26 mouse cellular contexts compared by ENCODE assay signal in the genomic region with DNA sequence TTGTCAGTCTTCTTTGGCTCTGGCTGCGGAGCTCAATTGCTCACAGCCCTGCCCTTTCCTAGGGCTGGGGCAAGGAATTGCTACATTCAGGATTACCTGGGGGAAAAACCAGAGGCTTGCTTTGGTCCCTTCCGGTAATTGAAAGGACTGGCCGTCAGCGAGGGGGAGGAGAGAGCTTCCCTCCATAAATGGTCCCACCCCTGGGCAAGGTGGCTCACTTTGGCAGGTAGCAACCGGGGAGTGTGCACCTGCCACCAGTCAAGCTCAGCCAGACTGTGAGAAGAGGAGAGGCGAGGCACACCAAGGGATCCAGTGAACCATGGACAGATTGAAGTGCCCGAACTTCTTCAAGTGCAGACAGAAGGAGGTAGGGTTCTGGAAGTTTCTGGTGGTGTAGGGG. TPM values are rescaled to one million over a fixed set of nuclear protein-coding genes. Genes with fewer than 3 reads are reported as not detected.
DNase-seq lines count a peak whose midpoint lies in the region; ATAC-seq and TF ChIP-seq lines count a peak whose summit lies in the region.
"Had no signal": no experiment of that assay in that cellular context is flagged by ENCODE, and none has a peak within 500 bp of the region (broad histone marks: within the 10 kb centered on the region; RNA-seq: fewer than 3 reads in every experiment).

A gene (plus strand): TSS at position 68 of the 400 bp plus-strand sequence.

- intact Hi-C loops in left cerebral cortex, postnatal 10 days (cut with DNase I): no loop called here

- H3K27me3 ChIP-seq in intestine, embryonic 14.5 days (replicated peaks; ENCODE audit: control insufficient read depth, insufficient read depth, low read length): no peaks in the 10 kb centered on the region
- H3K27me3 ChIP-seq in intestine, embryonic 15.5 days (replicated peaks): no peaks in the 10 kb centered on the region
- no peaks in the 10 kb centered on the region for H3K27me3 ChIP-seq in ES-Bruce4 (ENCODE audit: control insufficient read depth, insufficient read depth, low read length, poor library complexity, severe bottlenecking)
- no peaks in the 10 kb centered on the region for H3K27me3 ChIP-seq in lung, embryonic 14.5 days (ENCODE audit: insufficient read depth, low read length)
- H3K27me3 ChIP-seq: embryonic facial prominence, embryonic 13.5 days; forebrain, embryonic 13.5 days; limb, embryonic 15.5 days; liver, embryonic 15.5 days; midbrain, embryonic 12.5 days had no signal

- H3K4me2 ChIP-seq in intestine, embryonic 14.5 days (ENCODE audit: low read length): no peak within 1 kb of the TSS
- H3K4me2 ChIP-seq in intestine, embryonic 15.5 days (replicated peaks): no peak within 1 kb of the TSS
- no peak within 1 kb of the TSS for H3K4me2 ChIP-seq in lung, embryonic 14.5 days
- H3K4me2 ChIP-seq: embryonic facial prominence, embryonic 13.5 days; forebrain, embryonic 13.5 days; heart, embryonic 11.5 days; limb, embryonic 15.5 days; liver, embryonic 15.5 days; midbrain, embryonic 12.5 days had no signal

- peak; percentile 50 for DNase-seq in intestine, embryonic 14.5 days (ENCODE audit: low spot score)
- DNase-seq in lung, embryonic 14.5 days: no peak
- peak; percentile 53 for DNase-seq in lung, postnatal 25 days (ENCODE audit: low spot score)
- DNase-seq in heart, adult 11 months: no peak
- DNase-seq in left cerebral cortex, postnatal 10 days (ENCODE audit: extremely low spot score in 1 of 2, low spot score in 2 of 2): no peak
- DNase-seq: cerebellum, adult 18-20 months; cerebellum, postnatal 25 days; embryo, embryonic 11 days; kidney, adult 9 months; right cerebral cortex, postnatal 14 days; thymus, postnatal 14 days had no signal

- H3K36me3 ChIP-seq in intestine, embryonic 14.5 days (ENCODE audit: control insufficient read depth, insufficient read depth, low read length): no peaks in the 10 kb centered on the region
- H3K36me3 ChIP-seq in intestine, embryonic 15.5 days: no peaks in the 10 kb centered on the region
- H3K36me3 ChIP-seq in ES-Bruce4 (ENCODE audit: control insufficient read depth, insufficient read depth, low read length, poor library complexity, severe bottlenecking): no peaks in the 10 kb centered on the region
- no peaks in the 10 kb centered on the region for H3K36me3 ChIP-seq in lung, embryonic 14.5 days (ENCODE audit: insufficient read depth)
- H3K36me3 ChIP-seq: embryonic facial prominence, embryonic 13.5 days; hindbrain, embryonic 10.5 days; limb, embryonic 15.5 days; liver, embryonic 15.5 days; midbrain, embryonic 12.5 days had no signal

- H3K9ac ChIP-seq in intestine, embryonic 14.5 days (ENCODE audit: low read length): no peak within 1 kb of the TSS
- no peak within 1 kb of the TSS for H3K9ac ChIP-seq in intestine, embryonic 15.5 days
- H3K9ac ChIP-seq in ES-Bruce4 (ENCODE audit: low read depth, poor library complexity, severe bottlenecking): no peak within 1 kb of the TSS
- H3K9ac ChIP-seq in lung, embryonic 14.5 days: no peak within 1 kb of the TSS
- H3K9ac ChIP-seq: embryonic facial prominence, embryonic 13.5 days; forebrain, embryonic 13.5 days; limb, embryonic 15.5 days; liver, embryonic 15.5 days; midbrain, embryonic 12.5 days had no signal

- no peaks in the 10 kb centered on the region for H3K9me3 ChIP-seq in intestine, embryonic 14.5 days (ENCODE audit: control insufficient read depth, low read length)
- H3K9me3 ChIP-seq in intestine, embryonic 15.5 days: no peaks in the 10 kb centered on the region
- no peaks in the 10 kb centered on the region for H3K9me3 ChIP-seq in ES-Bruce4 (replicated peaks; ENCODE audit: control insufficient read depth, insufficient read depth, low read length, poor library complexity, severe bottlenecking)
- H3K9me3 ChIP-seq in lung, embryonic 14.5 days (ENCODE audit: low read depth, low read length): no peaks in the 10 kb centered on the region
- H3K9me3 ChIP-seq: embryonic facial prominence, embryonic 13.5 days; forebrain, embryonic 13.5 days; hindbrain, embryonic 10.5 days; limb, embryonic 15.5 days; liver, embryonic 15.5 days; midbrain, embryonic 12.5 days had no signal

- no peak for TF ChIP-seq POLR2A in ES-Bruce4 (IDR thresholded peaks at IDR 0.05; ENCODE audit: insufficient read depth, low read length)

- no peak within 1 kb of the TSS for H3K4me3 ChIP-seq in intestine, embryonic 14.5 days (ENCODE audit: low read depth, low read length)
- no peak within 1 kb of the TSS for H3K4me3 ChIP-seq in intestine, embryonic 15.5 days (replicated peaks)
- peak within 1 kb of the TSS; percentile 28; the same call in 1 of the 2 replicates for H3K4me3 ChIP-seq in ES-Bruce4 (ENCODE audit: low read depth, low read length)
- no peak within 1 kb of the TSS for H3K4me3 ChIP-seq in lung, embryonic 14.5 days (ENCODE audit: low read depth, low read length)
- H3K4me3 ChIP-seq: embryonic facial prominence, embryonic 13.5 days; erythroblast, embryonic 14.5 days; forebrain, embryonic 13.5 days; hindbrain, embryonic 10.5 days; limb, embryonic 15.5 days; liver, embryonic 15.5 days; midbrain, embryonic 12.5 days had no signal

- ATAC-seq in intestine, embryonic 14.5 days (replicated peaks; ENCODE audit: low FRiP score, low TSS enrichment, low read depth): no peak
- no peak; the same call in 1 of the 2 replicates for ATAC-seq in intestine, embryonic 15.5 days
- ATAC-seq in lung, embryonic 14.5 days (ENCODE audit: insufficient read depth): peak; percentile 38; the same call in 1 of the 2 replicates
- no peak for ATAC-seq in erythroid progenitor cell, adult 5-6 weeks (replicated peaks; ENCODE audit: low FRiP score, poor library complexity, severe bottlenecking)
- ATAC-seq: forebrain, embryonic 13.5 days had no signal

- WGBS in intestine, embryonic 14.5 days: 63% methylated on average over 7 of the region's 7 CpGs
- 63% methylated on average over 7 of the region's 7 CpGs for WGBS in intestine, embryonic 15.5 days
- 62% methylated on average over 7 of the region's 7 CpGs for WGBS in lung, embryonic 14.5 days

- no peaks in the 10 kb centered on the region for H3K4me1 ChIP-seq in intestine, embryonic 14.5 days (replicated peaks; ENCODE audit: control insufficient read depth, insufficient read depth, low read length)
- no peaks in the 10 kb centered on the region for H3K4me1 ChIP-seq in intestine, embryonic 15.5 days (replicated peaks)
- no peaks in the 10 kb centered on the region for H3K4me1 ChIP-seq in ES-Bruce4 (ENCODE audit: control insufficient read depth, insufficient read depth, low read length)
- H3K4me1 ChIP-seq in lung, embryonic 14.5 days (ENCODE audit: insufficient read depth): no peaks in the 10 kb centered on the region
- H3K4me1 ChIP-seq: embryonic facial prominence, embryonic 13.5 days; forebrain, embryonic 13.5 days; hindbrain, embryonic 10.5 days; limb, embryonic 15.5 days; liver, embryonic 15.5 days; midbrain, embryonic 12.5 days had no signal

- TF ChIP-seq CTCF in ES-Bruce4 (IDR thresholded peaks at IDR 0.05; ENCODE audit: low read depth, low read length): no peak
- no peak for TF ChIP-seq CTCF in lung, embryonic 14.5 days (IDR thresholded peaks at IDR 0.05; ENCODE audit: low read depth)

- TF ChIP-seq EP300 in ES-Bruce4 (IDR thresholded peaks at IDR 0.05; ENCODE audit: insufficient read depth, low read depth, low read length): no peak

- no peak within 1 kb of the TSS for H3K27ac ChIP-seq in intestine, embryonic 14.5 days (ENCODE audit: low read depth)
- H3K27ac ChIP-seq in intestine, embryonic 15.5 days: no peak within 1 kb of the TSS
- no peak within 1 kb of the TSS for H3K27ac ChIP-seq in ES-Bruce4 (ENCODE audit: insufficient read depth, low read length)
- H3K27ac ChIP-seq in lung, embryonic 14.5 days (ENCODE audit: low read depth): peak within 1 kb of the TSS; percentile 36; the same call in 1 of the 2 replicates
- H3K27ac ChIP-seq: embryonic facial prominence, embryonic 13.5 days; forebrain, embryonic 13.5 days; hindbrain, embryonic 10.5 days; limb, embryonic 15.5 days; liver, embryonic 15.5 days; midbrain, embryonic 12.5 days had no signal

RNA-seq across cellular contexts. Expression of the gene that starts here (rescaled TPM):
- polyA plus RNA-seq in intestine, embryonic 14.5 days (2014; fragmentation: Nextera tagmentation; extraction: Ambion mirVana): 0.34 and 0.43 TPM in 2 replicates
- 1.1 and 1.3 TPM in 2 replicates for polyA plus RNA-seq in intestine, embryonic 15.5 days (2015; fragmentation: Nextera tagmentation; extraction: Ambion mirVana)
- 1.5 TPM in 2 replicates for polyA plus RNA-seq in ES-Bruce4 (2011; ENCODE audit: insufficient read depth, insufficient read length, low read depth, missing spikeins)
- polyA plus RNA-seq in lung, embryonic 14.5 days (2014; fragmentation: Nextera tagmentation; extraction: Ambion mirVana): 3.1 and 4.3 TPM in 2 replicates
- total RNA-seq in erythroid progenitor cell, adult 5-6 weeks (2015; ENCODE audit: low replicate concordance): not detected in 2 replicates
- not detected in 2 replicates for total RNA-seq in erythroid progenitor cell, adult 5-6 weeks (2017; ENCODE audit: low replicate concordance)
- not detected for total RNA-seq in left cerebral cortex, postnatal 10 days (2021)
- total RNA-seq: gastrocnemius, adult 8-10 months; left cerebral cortex, postnatal 36 days; megakaryocyte, adult 5-6 weeks had no signal
- polyA plus RNA-seq: erythroblast, embryonic 14.5 days; forebrain, embryonic 13.5 days; gonadal fat pad, adult 2 months; heart, embryonic 11.5 days; liver, embryonic 15.5 days; midbrain, embryonic 12.5 days had no signal

Comparison
In these comparisons a context has a peak if more than half of its experiments do, and no peak if none do; other contexts are left out.
1. Peak in DNase-seq in intestine, embryonic 14.5 days; RNA of the gene not detected or under 1 TPM.